Mouse (Mus musculus) right cerebral cortex, adult 2 months (tissue): ENCODE data around the gene Grin2d.

Experiments
- DNase-seq, 2 experiments: peaks; one replicate each; pipeline ENCODE4 v3.0.0; 2021 to 2022; ENCODE audit warnings: low spot score in 2 of 2

Gene Grin2d

GRCm38 (mm10) chr7:45808471-45808870 is 69.7 kb downstream of the Grin2d start:
- DNase-seq, result no peak

GRCm38 (mm10) chr7:45805941-45806340 is 72.2 kb downstream of the Grin2d start:
- no peak for DNase-seq

- no peak for DNase-seq
Measured at GRCm38 (mm10) chr7:45802551-45802950, 75.6 kb downstream of the Grin2d start.

GRCm38 (mm10) chr7:45801348-45801747 is 76.8 kb downstream of the Grin2d start:
- peak; percentile 95 for DNase-seq

- DNase-seq, result no peak
Measured at GRCm38 (mm10) chr7:45800546-45801204, 77.5 kb downstream of the Grin2d start.

GRCm38 (mm10) chr7:45800001-45800400 is 78.2 kb downstream of the Grin2d start:
- DNase-seq, result no peak

GRCm38 (mm10) chr7:45798931-45799330 is 79.2 kb downstream of the Grin2d start:
- no peak for DNase-seq

GRCm38 (mm10) chr7:45798511-45798836 is 79.7 kb downstream of the Grin2d start:
- DNase-seq, result no peak

GRCm38 (mm10) chr7:45797661-45798510 is 80.3 kb downstream of the Grin2d start:
- no peak for DNase-seq

GRCm38 (mm10) chr7:45796950-45797349 is 81.2 kb downstream of the Grin2d start:
- no peak for DNase-seq

- peak in 1 of 2 experiments; percentile 2 for DNase-seq
Measured at GRCm38 (mm10) chr7:45794971-45795370, 83.2 kb downstream of the Grin2d start.

GRCm38 (mm10) chr7:45793969-45794585 is 84.1 kb downstream of the Grin2d start:
- no peak for DNase-seq

- DNase-seq, result peak in 1 of 2 experiments; percentile 2
Measured at GRCm38 (mm10) chr7:45793240-45793639, 84.9 kb downstream of the Grin2d start.

GRCm38 (mm10) chr7:45791756-45792490 is 86.3 kb downstream of the Grin2d start:
- peak in 1 of 2 experiments; percentile 62 for DNase-seq

GRCm38 (mm10) chr7:45790721-45791120 is 87.5 kb downstream of the Grin2d start:
- peak in 1 of 2 experiments; percentile 2 for DNase-seq

- peak in 1 of 2 experiments; percentile 2 for DNase-seq
Measured at GRCm38 (mm10) chr7:45787642-45788041, 90.5 kb downstream of the Grin2d start.

GRCm38 (mm10) chr7:45786661-45787413 is 91.3 kb downstream of the Grin2d start:
- peak in 1 of 2 experiments; percentile 73 for DNase-seq

- no peak for DNase-seq
Measured at GRCm38 (mm10) chr7:45786136-45786578, 92.0 kb downstream of the Grin2d start.

GRCm38 (mm10) chr7:45785388-45786135 is 92.6 kb downstream of the Grin2d start:
- DNase-seq, result peak in 1 of 2 experiments; percentile 31
